Mouse (Mus musculus) G1E (cell line): ENCODE measurements at regions not wholly inside any gene's neighbourhood (a gene's known extent, or its start where the extent isn't known, plus 50 kb on each side); places are given as distances from the start of the nearest gene placed in this dataset.

Experiments
- ATAC-seq: 2 replicates; pipeline ENCODE4 v1.8.0; 2016; ENCODE audit warnings: mild to moderate bottlenecking; ENCODE audit not compliant: insufficient number of reproducible peaks, poor library complexity, low FRiP score, severe bottlenecking; ENCODE audit errors: extremely low read depth
- DNase-seq: peaks from one replicate; pipeline ENCODE4 v3.0.0; 2012; ENCODE audit warnings: low spot score
- H3K27me3 ChIP-seq: 2 replicates; pipeline ENCODE4 v1.6.1; 2012; ENCODE audit warnings: mild to moderate bottlenecking, low read length, inconsistent platforms; ENCODE audit not compliant: insufficient read depth
- H3K36me3 ChIP-seq: replicated peaks from 2 replicates; pipeline ENCODE3; 2012; ENCODE audit warnings: mild to moderate bottlenecking, inconsistent platforms
- H3K4me1 ChIP-seq: 2 replicates; pipeline ENCODE4 v1.6.1; 2012; ENCODE audit warnings: low read depth, low read length, inconsistent platforms, mixed read lengths; ENCODE audit not compliant: insufficient read depth
- H3K4me3 ChIP-seq: 2 replicates; pipeline ENCODE4 v1.5.1; 2012; ENCODE audit warnings: low read depth, mild to moderate bottlenecking, inconsistent platforms, low read length, moderate library complexity, mixed read lengths
- H3K9me3 ChIP-seq: replicated peaks from 2 replicates; pipeline ENCODE4 v1.6.1; 2012; ENCODE audit warnings: inconsistent platforms
- CTCF ChIP-seq: IDR thresholded peaks from 2 replicates; pipeline ENCODE4 v1.5.1; 2012; ENCODE audit warnings: low read depth, low read length, inconsistent platforms, mixed read lengths
- GATA1 ChIP-seq: IDR thresholded peaks from 2 replicates; pipeline ENCODE4 v1.6.1; 2012; ENCODE audit warnings: borderline replicate concordance, low read length, inconsistent platforms, mixed read lengths
- GATA2 ChIP-seq: IDR thresholded peaks from 2 replicates; pipeline ENCODE4 v1.6.1; 2012; ENCODE audit warnings: low read depth, low read length, inconsistent platforms, borderline replicate concordance
- POLR2AphosphoS5 ChIP-seq: IDR thresholded peaks from 2 replicates; pipeline ENCODE4 v1.6.1; 2012; ENCODE audit warnings: low read depth, low read length, inconsistent platforms; ENCODE audit not compliant: insufficient replicate concordance
- TAL1 ChIP-seq: conservative IDR thresholded peaks from 2 replicates; pipeline ENCODE4 v1.6.1; 2012; ENCODE audit warnings: low read depth, low read length, inconsistent platforms, mixed read lengths

- TF ChIP-seq TAL1 (no peak), POLR2AphosphoS5 (no peak), CTCF (no peak)
- no peaks in the 10 kb centered on the region for H3K4me1 ChIP-seq
- no peaks in the 10 kb centered on the region for H3K36me3 ChIP-seq
- no peak for DNase-seq
- H3K9me3 ChIP-seq, result no peaks in the 10 kb centered on the region
- no peak for ATAC-seq
- H3K27me3 ChIP-seq, result no peaks in the 10 kb centered on the region
- H3K4me3 ChIP-seq, result no peak overlapping the region
These were observed 449.8 kb upstream of the Ptger4 start for GRCm38 (mm10) chr15:5693810-5694209.

GRCm38 (mm10) chr15:5695015-5695414, 451.0 kb upstream of the Ptger4 start:
- no peaks in the 10 kb centered on the region for H3K4me1 ChIP-seq
- no peak for TF ChIP-seq TAL1
- TF ChIP-seq POLR2AphosphoS5, result no peak
- no peak for TF ChIP-seq CTCF
- TF ChIP-seq GATA1, result no peak
- no peak for TF ChIP-seq GATA2
- no peaks in the 10 kb centered on the region for H3K27me3 ChIP-seq
- DNase-seq (no peak), ATAC-seq (no peak)
- no peaks in the 10 kb centered on the region for H3K9me3 ChIP-seq
- no peak overlapping the region for H3K4me3 ChIP-seq
- no peaks in the 10 kb centered on the region for H3K36me3 ChIP-seq

GRCm38 (mm10) chr15:5708454-5708853, 464.5 kb upstream of the Ptger4 start:
- Histone ChIP-seq H3K4me1 (no peaks in the 10 kb centered on the region), H3K9me3 (peaks cover 6% of the 10 kb centered on the region), H3K4me3 (no peak overlapping the region), H3K36me3 (no peaks in the 10 kb centered on the region), H3K27me3 (peaks cover 2% of the 10 kb centered on the region; the same call in 1 of the 2 replicates)
- TF ChIP-seq GATA1 (no peak), CTCF (no peak), GATA2 (no peak), TAL1 (no peak), POLR2AphosphoS5 (no peak)
- no peak for ATAC-seq
- no peak for DNase-seq

GRCm38 (mm10) chr15:5740658-5741057, 496.7 kb upstream of the Ptger4 start:
- no peaks in the 10 kb centered on the region for H3K36me3 ChIP-seq
- TF ChIP-seq GATA1 (no peak), GATA2 (no peak), CTCF (no peak), TAL1 (no peak), POLR2AphosphoS5 (no peak)
- DNase-seq (no peak), ATAC-seq (no peak)
- no peaks in the 10 kb centered on the region for H3K27me3 ChIP-seq
- no peaks in the 10 kb centered on the region for H3K4me1 ChIP-seq
- H3K4me3 ChIP-seq, result no peak overlapping the region
- H3K9me3 ChIP-seq, result no peaks in the 10 kb centered on the region

GRCm38 (mm10) chr15:5743893-5744292, 499.9 kb upstream of the Ptger4 start:
- TF ChIP-seq POLR2AphosphoS5 (no peak), GATA1 (no peak), GATA2 (no peak), TAL1 (no peak), CTCF (no peak)
- H3K4me3 ChIP-seq, result no peak overlapping the region
- H3K4me1 ChIP-seq, result no peaks in the 10 kb centered on the region
- no peaks in the 10 kb centered on the region for H3K36me3 ChIP-seq
- ATAC-seq (no peak), DNase-seq (no peak)
- no peaks in the 10 kb centered on the region for H3K9me3 ChIP-seq
- no peaks in the 10 kb centered on the region for H3K27me3 ChIP-seq

GRCm38 (mm10) chr15:5758690-5759089, 514.7 kb upstream of the Ptger4 start:
- Histone ChIP-seq H3K4me3 (no peak overlapping the region), H3K36me3 (no peaks in the 10 kb centered on the region), H3K9me3 (no peaks in the 10 kb centered on the region), H3K27me3 (no peaks in the 10 kb centered on the region), H3K4me1 (no peaks in the 10 kb centered on the region)
- TF ChIP-seq POLR2AphosphoS5 (no peak), GATA2 (no peak), CTCF (no peak), GATA1 (no peak), TAL1 (no peak)
- no peak for DNase-seq
- no peak for ATAC-seq

GRCm38 (mm10) chr15:5762216-5762615, 518.2 kb upstream of the Ptger4 start:
- Histone ChIP-seq H3K4me1 (no peaks in the 10 kb centered on the region), H3K9me3 (no peaks in the 10 kb centered on the region), H3K4me3 (no peak overlapping the region), H3K36me3 (no peaks in the 10 kb centered on the region), H3K27me3 (no peaks in the 10 kb centered on the region; the same call in 1 of the 2 replicates)
- TF ChIP-seq GATA1, result no peak
- TF ChIP-seq TAL1, result no peak
- TF ChIP-seq POLR2AphosphoS5, result no peak
- TF ChIP-seq GATA2, result no peak
- no peak for TF ChIP-seq CTCF
- DNase-seq (no peak), ATAC-seq (no peak)
